In the genomic region with DNA sequence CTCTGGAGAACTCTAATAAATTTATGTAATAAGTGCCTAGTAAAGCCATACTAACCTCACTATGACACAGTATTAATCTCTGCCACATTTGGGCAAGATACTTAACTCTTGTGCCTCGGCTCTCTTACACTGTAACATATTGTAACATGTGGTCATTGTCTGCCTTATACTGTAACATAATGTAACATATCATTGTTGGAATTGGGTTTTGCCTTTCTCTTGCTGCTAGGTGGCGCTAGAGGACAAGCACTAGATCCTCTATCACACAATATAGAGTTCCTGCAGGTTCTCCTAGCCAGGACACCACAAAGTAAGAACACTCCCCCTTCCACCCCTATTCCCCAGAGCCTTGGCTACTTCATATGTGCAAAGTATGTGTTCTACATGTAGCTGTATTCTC, we compare ENCODE assay signal across 7 mouse cellular contexts. TPM values are rescaled to one million over a fixed set of nuclear protein-coding genes. Genes with fewer than 3 reads are reported as not detected.
DNase-seq lines count a peak whose midpoint lies in the region; ATAC-seq and TF ChIP-seq lines count a peak whose summit lies in the region.

No protein-coding gene starts in this region.

- TF ChIP-seq POLR2A in ES-Bruce4 (IDR thresholded peaks at IDR 0.05; ENCODE audit: insufficient read depth, low read length), result no peak

- no peak overlapping the region for H3K4me3 ChIP-seq in ES-Bruce4 (ENCODE audit: low read depth, low read length)
- no peak overlapping the region for H3K4me3 ChIP-seq in hindbrain, embryonic 15.5 days
- no peak overlapping the region for H3K4me3 ChIP-seq in midbrain, postnatal 0 days (ENCODE audit: low read depth, low read length)

- TF ChIP-seq EP300 in ES-Bruce4 (IDR thresholded peaks at IDR 0.05; ENCODE audit: insufficient read depth, low read depth, low read length), result no peak

- H3K36me3 ChIP-seq in ES-Bruce4 (ENCODE audit: control insufficient read depth, insufficient read depth, low read length, poor library complexity, severe bottlenecking), result no peaks in the 10 kb centered on the region
- no peaks in the 10 kb centered on the region for H3K36me3 ChIP-seq in hindbrain, embryonic 15.5 days
- H3K36me3 ChIP-seq in midbrain, postnatal 0 days (ENCODE audit: insufficient read depth, low read length), result no peaks in the 10 kb centered on the region

- H3K4me2 ChIP-seq in hindbrain, embryonic 15.5 days, result no peak overlapping the region
- no peak overlapping the region for H3K4me2 ChIP-seq in midbrain, postnatal 0 days (ENCODE audit: low read depth, low read length, poor library complexity, severe bottlenecking)

- DNase-seq in layer of hippocampus, adult 11-12 months (ENCODE audit: low spot score), result peak; percentile 21
- no peak for DNase-seq in layer of hippocampus, adult 9-10 months (ENCODE audit: low spot score)
- peak; percentile 3 for DNase-seq in T-cell, adult 2 months (ENCODE audit: low spot score)
- peak; percentile 75 for DNase-seq in midbrain, postnatal 0 days (ENCODE audit: low spot score)
- DNase-seq in gastrocnemius, postnatal 36 days, result no peak

- no peak overlapping the region for H3K27ac ChIP-seq in ES-Bruce4 (ENCODE audit: insufficient read depth, low read length)
- no peak overlapping the region for H3K27ac ChIP-seq in hindbrain, embryonic 15.5 days (replicated peaks)
- H3K27ac ChIP-seq in midbrain, postnatal 0 days (ENCODE audit: low read depth, low read length), result no peak overlapping the region

- H3K27me3 ChIP-seq in ES-Bruce4 (ENCODE audit: control insufficient read depth, insufficient read depth, low read length, poor library complexity, severe bottlenecking), result no peaks in the 10 kb centered on the region
- H3K27me3 ChIP-seq in hindbrain, embryonic 15.5 days, result no peaks in the 10 kb centered on the region
- no peaks in the 10 kb centered on the region for H3K27me3 ChIP-seq in midbrain, postnatal 0 days (ENCODE audit: insufficient read depth, low read length)

- no peak overlapping the region for H3K9ac ChIP-seq in ES-Bruce4 (ENCODE audit: low read depth, poor library complexity, severe bottlenecking)
- H3K9ac ChIP-seq in hindbrain, embryonic 15.5 days, result no peak overlapping the region
- H3K9ac ChIP-seq in midbrain, postnatal 0 days (replicated peaks; ENCODE audit: low read length, poor library complexity, severe bottlenecking), result no peak overlapping the region

- peak; percentile 19; the same call in 1 of the 2 replicates for ATAC-seq in hindbrain, embryonic 15.5 days (ENCODE audit: low FRiP score, low read depth)
- no peak for ATAC-seq in midbrain, postnatal 0 days (ENCODE audit: low FRiP score)

- no peaks in the 10 kb centered on the region for H3K9me3 ChIP-seq in ES-Bruce4 (replicated peaks; ENCODE audit: control insufficient read depth, insufficient read depth, low read length, poor library complexity, severe bottlenecking)
- no peaks in the 10 kb centered on the region for H3K9me3 ChIP-seq in hindbrain, embryonic 15.5 days
- no peaks in the 10 kb centered on the region for H3K9me3 ChIP-seq in midbrain, postnatal 0 days (ENCODE audit: low read length)

- WGBS in hindbrain, embryonic 15.5 days, result 39% methylated on average over 2 of the region's 2 CpGs
- 45% methylated on average over 2 of the region's 2 CpGs for WGBS in midbrain, postnatal 0 days

- no peaks in the 10 kb centered on the region for H3K4me1 ChIP-seq in ES-Bruce4 (ENCODE audit: control insufficient read depth, insufficient read depth, low read length)
- 0 out of 2 replicates have a peak, but pooled peaks cover 3% of the 10 kb centered on the region for H3K4me1 ChIP-seq in hindbrain, embryonic 15.5 days (replicated peaks)
- no peaks in the 10 kb centered on the region for H3K4me1 ChIP-seq in midbrain, postnatal 0 days (ENCODE audit: insufficient read depth, low read length)

- peak; percentile 35 for TF ChIP-seq CTCF in ES-Bruce4 (IDR thresholded peaks at IDR 0.05; ENCODE audit: low read depth, low read length)
- TF ChIP-seq CTCF in midbrain, postnatal 0 days (IDR thresholded peaks at IDR 0.05), result peak; percentile 77

- intact Hi-C loops in gastrocnemius, postnatal 36 days (cut with DNase I), result no loop called here

RNA-seq across cellular contexts. Expression of a gene that starts 36.2 kb away (rescaled TPM):
- polyA plus RNA-seq in ES-Bruce4 (2011; ENCODE audit: insufficient read depth, insufficient read length, low read depth, missing spikeins), result 0.33 and 0.40 TPM in 2 replicates
- polyA plus RNA-seq in hindbrain, embryonic 15.5 days (2015; fragmentation: Nextera tagmentation; extraction: Ambion mirVana), result 3.7 and 4.6 TPM in 2 replicates
- total RNA-seq in midbrain, postnatal 0 days (2014; rRNA removed), result 4.6 and 5.6 TPM in 2 replicates
- 4.8 TPM in 2 replicates for polyA plus RNA-seq in midbrain, postnatal 0 days (2015; fragmentation: Nextera tagmentation; extraction: Ambion mirVana)
- not detected for total RNA-seq in gastrocnemius, postnatal 36 days (2021)

Comparison
In these comparisons a context has a peak if more than half of its experiments do, and no peak if none do; other contexts are left out.
1. DNase-seq: peak in layer of hippocampus, adult 11-12 months (single experiment), T-cell, adult 2 months (single experiment) and midbrain, postnatal 0 days (single experiment); none in layer of hippocampus, adult 9-10 months (single experiment) and gastrocnemius, postnatal 36 days (0 of 2).